Mouse (Mus musculus) heart, postnatal 10 days (tissue): Measurements from ENCODE around the gene Smok2a. TPM values are rescaled to one million over a fixed set of nuclear protein-coding genes. Genes with fewer than 3 reads are reported as not detected.
"Not testable (repeated sequence)": the region's sequence is repeated elsewhere in the genome, so short reads cannot be mapped to it uniquely, and the experiment has no call there.

ENCODE experiments used
- DNase-seq, 2 experiments: peaks; one replicate each; pipeline ENCODE4 v3.0.0; 2021
- intact Hi-C: fragments of 180-260 bp; cut with DNase I; formaldehyde crosslinking; loops from one replicate; pipeline ENCODE4 v1.15.1; 2025
- total RNA-seq, 2 experiments: library from RNA; stranded (reverse); gene quantifications; 2 replicates each; pipeline ENCODE4 v1.2.3; 2021

Gene Smok2a
- not detected for total RNA-seq

DNA sequence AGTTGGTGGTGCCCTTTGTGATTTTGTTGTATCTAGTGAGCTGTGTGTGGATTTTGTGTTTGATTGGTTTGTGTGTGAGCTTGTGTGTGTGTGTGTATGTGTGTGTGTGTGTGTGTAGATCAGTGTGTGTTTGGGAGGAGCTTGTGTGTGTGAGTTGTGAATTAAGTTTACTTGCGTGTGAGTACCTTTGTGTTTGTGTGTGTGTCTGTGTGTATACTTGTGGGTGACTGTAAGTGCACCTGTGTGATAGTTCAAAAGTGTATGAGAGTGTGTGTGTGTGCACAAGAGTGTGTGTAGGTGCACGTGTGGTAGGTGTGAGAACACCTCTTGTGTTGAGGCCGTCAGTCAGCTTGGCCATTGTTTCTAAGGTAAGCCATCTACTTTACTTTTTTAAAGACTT is at the start of gene Smok2a:
TSS of gene Smok2a (plus strand) at position 301 of the 400 bp plus-strand sequence.
- intact Hi-C loops = no loop called here
- DNase-seq = no peak

DNA sequence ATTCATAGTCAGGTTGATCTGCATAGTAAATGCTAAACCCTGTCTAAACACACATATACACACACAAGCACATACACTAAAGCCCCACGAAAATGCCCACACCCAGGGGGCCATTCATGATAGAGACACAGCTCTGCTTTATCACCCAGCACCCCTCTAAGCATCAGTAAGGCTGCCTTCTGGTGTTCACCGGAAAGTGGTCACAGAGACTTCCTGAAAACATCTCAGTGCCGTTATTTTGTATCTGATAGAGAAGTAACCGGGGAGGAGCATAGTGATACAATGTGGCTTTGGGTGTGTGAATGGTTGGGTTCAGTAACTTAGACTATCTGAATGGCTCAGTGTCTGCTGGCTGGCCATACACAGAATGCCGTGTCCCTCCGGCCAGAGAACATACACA is 47.4 kb upstream of the Smok2a start:
- intact Hi-C loops, DNase-seq: not testable (repeated sequence)

DNA sequence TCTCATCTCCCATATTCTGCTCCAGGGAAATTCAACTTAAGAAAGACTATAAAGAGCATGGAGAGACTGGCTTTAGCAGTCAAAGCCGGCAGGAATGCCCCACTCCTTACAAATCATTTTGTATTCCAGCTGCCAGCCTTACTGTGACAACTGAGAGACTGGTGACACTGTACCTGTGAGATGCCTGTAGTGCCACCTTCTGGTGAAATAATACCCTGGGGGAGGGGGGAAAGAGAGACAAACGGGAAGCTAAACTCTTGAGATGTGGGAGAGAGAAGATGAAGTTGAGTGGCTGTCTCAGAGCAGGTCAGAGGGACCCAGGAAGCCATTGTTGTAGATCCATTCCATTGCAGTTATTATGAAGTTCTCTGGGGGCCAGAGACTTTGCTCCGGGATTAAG is 47.0 kb upstream of the Smok2a start:
- intact Hi-C loops, DNase-seq: not testable (repeated sequence)

DNA sequence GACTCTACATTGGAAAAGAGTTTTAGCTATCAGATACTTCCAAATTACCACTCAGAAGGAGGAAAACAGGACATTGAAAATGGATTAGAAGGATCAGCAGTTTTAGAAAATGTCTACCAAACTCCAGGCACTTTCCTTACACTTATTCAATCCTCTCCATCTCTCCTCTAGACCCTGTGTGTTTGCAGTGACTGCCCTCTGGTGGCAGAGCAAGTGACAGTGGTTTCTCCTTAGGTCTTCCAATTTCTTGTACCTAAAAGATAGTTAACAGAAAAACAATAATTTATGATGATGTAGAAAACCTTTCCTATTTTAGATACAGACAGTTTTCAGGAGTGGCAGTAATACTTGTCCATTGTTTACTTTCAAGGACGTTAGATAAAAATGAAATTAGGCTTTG is 45.4 kb upstream of the Smok2a start:
- intact Hi-C loops, DNase-seq: not testable (repeated sequence)

DNA sequence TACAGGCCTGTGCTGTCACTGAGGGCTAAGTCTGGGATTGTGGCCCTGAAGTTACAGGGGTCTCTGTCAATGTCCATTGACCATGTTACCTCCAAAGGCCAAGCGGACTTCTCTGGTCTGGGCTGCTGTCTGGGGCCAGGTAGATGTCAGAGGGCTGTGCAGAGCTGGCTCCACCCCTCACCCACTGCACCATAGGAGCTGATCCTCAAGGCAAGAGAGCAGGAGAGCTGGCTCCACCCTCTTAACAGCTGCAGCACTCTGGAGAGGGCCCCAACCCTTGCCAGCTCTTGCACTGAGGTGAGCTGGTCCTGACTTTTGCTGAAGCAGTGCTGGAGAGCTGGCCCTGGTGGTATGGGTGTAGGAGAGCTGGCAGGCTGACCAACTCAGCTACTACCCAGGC is 43.2 kb upstream of the Smok2a start:
- DNase-seq, intact Hi-C loops: not testable (repeated sequence)

DNA sequence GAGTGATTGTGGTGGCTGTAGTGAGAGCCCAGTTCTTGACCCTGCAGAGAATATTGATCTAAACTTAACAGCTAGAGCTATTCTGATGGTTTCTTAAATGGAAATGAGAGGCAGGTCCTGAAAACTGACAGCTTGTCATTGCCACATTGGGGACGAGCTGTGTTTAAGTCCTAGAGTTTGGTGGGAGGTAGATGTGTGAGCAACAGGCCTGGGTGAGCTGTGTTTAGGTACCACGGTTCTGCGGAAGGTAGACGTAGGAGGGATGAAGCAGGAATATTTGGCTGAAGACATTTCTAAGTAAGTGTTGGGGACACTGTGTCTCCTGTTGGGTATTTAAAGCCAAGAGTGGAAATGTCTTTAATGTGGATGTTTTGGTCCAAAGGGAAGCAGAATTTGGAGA is 42.0 kb upstream of the Smok2a start:
- DNase-seq, intact Hi-C loops: not testable (repeated sequence)

DNA sequence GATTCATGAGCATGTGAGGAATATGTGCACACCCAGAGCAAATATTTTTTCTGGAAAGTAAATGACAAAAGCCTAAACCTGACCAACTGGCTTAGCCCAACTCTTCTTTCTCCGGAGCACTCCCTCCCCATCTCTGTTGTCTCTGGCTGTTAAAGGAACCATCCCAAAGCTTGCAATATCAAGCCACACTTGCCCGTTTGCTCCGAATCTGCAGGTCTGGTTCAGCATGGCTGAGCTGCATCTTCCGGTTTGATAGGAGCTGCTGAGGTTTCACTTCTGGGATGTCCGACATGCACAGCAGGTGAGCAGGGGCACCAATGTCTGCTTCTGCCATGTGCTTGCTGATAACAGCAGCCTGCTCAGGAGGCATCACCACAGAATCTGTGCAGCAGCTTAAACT is 40.5 kb upstream of the Smok2a start:
- intact Hi-C loops, DNase-seq: not testable (repeated sequence)

DNA sequence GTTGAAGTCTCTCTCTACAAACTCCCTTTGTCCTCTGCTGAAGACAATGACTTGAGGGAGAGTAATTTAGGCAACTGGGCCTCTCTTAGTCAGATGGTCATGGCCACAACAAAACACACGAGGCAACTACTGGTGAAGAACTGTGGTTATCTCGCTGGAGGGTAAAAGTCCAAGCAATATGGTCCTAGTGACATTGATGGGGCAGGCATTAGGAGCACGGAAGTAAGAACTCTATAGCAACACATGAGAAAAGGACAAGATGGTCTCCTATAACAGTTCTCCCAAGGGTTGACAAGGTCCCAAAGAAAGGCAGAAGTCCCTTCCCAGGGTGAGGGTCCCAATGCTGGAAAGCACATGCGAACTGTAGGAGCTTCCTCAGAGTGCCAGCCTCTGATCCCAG is 38.3 kb upstream of the Smok2a start:
- intact Hi-C loops, DNase-seq: not testable (repeated sequence)

DNA sequence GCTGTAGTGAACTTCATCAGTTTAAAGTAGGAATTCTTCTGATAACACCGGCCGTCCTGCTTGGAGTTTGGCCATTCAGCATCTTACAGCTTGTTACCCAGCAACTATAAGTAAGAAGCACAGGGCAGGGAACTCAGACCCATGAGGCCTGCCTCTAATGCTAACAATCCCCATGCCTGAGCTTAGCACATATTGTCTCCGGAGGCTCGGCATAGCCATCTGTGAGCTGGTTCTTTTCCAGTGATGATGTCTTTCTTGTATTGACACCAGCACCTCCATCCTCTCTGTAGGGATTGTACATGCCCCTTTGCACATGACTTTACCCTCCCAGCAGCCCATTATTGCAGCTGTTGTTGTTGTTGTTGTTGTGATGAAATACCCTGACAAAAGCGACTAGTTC is 36.5 kb upstream of the Smok2a start:
- not testable (repeated sequence) for DNase-seq

DNA sequence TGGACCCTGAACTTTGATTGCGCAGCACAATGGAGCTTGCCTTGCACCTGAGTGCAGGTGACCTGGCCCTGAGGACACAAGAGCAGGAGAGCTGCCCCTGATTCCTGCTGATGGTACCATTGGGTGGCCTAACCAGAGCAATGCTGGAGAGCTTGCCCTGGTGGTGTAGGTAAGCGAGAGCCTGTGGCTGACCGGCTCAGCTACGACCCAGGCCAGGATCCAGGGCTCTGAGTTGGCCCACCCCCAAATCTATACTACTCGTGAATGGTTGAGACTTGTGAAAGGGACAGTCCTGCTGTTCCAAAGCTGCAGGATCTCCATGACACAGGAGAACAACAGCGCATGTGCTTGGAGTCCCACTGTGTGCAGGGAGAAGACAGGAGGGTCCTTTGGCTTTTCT is 34.4 kb upstream of the Smok2a start:
- intact Hi-C loops, DNase-seq: not testable (repeated sequence)

More for the DNA sequence above, 36.5 kb upstream of the Smok2a start:
- intact Hi-C loops = not testable (repeated sequence)

DNA sequence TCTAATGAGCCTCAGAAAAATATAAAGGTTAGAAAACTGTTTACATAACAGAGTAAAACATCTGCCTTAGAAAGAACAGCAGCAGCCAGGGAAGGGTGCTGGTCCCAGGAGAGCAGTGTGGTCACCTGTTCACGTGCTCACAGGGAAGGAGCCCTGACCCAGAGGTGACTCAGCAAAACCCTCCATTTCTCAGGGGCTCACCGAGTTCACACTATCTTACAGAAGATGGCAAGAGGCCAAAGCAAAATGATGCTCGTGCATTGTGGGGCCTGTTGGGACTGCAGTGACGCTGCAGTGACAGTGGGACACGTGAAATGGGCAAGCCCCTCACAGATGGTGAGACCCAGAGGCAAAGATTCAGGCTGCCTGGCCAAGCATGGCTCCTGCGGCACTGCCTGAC is 33.4 kb upstream of the Smok2a start:
- intact Hi-C loops, DNase-seq: not testable (repeated sequence)

DNA sequence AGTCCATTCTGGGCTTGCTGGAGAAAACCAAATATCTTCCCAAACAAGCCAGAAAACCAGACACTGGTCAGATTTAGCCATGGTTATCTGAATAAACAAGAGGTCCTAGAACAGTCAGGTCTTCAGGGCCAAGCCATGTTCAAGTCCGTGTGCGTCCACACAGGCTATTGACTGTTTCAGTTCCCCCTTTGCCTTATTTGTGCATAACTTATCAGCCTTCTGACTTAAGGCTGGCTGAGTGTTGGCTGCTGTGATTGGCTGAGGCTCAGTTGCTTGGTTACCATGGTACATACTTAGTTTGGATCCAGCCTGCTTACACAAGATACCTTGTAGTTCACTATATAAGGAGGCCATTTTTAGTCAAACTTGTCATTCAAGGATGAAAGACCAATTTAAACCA is 32.1 kb upstream of the Smok2a start:
- intact Hi-C loops, DNase-seq: not testable (repeated sequence)

DNA sequence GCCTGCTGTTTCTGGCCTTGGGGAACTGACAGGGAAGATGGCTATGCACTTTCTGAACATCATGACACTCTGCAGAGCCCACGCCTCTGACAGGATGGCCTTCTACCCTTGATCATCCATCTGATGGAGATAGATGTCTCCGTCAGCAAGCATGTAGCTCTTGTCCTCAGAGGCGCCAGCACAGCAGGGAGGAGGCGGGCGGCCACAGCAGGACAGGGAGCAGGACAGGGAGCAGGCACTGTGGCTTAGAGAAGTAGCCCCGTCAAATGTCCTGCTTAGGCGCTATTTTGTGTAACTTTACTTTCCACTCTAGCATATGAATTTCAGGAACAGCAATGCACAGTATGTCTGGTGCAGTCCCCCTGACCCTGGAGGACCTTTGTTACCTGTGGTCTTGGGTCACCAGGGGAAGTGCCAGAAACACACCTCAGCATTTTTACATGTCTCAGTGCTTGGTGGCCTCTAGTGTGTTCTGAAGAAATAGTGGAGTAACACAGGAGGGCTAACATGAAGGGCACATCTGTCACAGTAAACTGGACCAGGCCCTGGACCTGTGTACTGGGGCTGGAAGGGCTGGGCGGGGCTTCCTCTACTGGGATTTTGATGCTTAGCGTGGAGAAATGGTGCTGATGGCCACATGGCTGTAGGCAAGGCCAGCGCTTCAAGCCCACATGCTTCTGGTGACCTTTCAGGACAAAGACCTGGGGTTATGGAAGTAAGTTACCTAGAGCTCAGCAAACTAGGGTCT is 30.0 kb upstream of the Smok2a start:
- DNase-seq, intact Hi-C loops: not testable (repeated sequence)

DNA sequence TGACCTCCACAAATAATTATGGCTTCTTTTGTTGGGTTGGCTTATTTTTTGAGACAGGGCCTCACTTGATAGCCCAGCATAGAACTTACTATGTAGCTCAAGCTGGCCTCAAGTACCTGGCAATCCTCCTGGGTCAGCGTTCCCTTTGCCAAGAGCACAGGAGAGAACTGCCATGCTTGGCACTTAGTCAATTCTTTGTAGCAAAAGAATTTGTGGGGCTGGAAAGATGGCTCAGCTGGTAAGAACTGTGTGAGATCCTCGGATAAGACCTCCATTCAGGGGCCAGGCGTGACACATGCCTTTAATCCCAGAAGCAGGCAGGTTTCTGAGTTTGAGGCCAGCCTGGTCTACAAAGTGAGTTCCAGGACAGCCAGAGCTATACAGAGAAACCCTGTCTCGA is 24.5 kb upstream of the Smok2a start:
- peak; percentile 51 to 56 for DNase-seq
- intact Hi-C loops = not testable (repeated sequence)

DNA sequence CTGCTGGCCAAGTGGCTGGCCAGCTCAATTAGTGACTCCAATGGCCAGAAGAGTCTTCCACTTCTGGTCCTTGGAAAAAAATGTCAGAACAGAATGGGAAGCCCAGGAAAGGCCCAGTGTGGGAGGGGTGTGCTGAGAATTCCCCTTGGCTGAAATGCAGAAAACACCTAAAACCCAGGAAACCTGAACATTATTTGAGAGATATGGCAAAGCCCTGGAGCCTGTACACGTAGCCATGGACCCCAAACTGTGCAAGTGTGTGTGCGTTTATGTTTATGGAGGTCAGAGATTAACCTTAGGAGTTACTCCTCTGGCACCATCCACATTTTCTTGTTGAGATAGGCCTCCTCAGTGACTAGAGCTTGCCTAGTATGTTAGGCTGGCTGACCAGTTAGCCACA is 22.2 kb upstream of the Smok2a start:
- intact Hi-C loops, DNase-seq: not testable (repeated sequence)

DNA sequence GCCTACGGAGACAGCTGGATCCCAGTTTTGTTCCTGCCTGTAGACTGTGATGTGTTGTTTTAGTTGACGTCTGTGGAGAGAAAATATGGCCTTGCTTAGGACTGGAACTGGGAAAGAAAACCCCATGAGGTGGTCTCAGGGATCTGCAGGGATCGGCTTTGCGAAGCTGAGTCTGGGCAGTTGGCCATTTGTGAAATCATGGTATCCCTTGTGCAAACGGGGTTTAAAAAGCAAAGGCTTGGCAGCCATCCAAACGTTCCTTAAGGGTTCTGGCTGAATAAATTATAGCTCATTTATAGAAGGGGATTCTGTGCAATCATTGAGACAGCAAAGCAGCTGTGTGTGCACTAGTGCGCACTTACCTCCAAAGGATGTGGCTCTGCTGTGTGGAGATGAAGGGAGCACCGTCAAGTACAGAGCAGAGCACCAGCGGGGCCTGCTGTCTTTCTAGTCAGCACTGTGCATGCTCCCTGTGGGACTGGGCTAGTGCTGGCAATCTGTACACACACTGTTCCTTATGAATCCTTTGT is 21.0 kb upstream of the Smok2a start:
- peak; percentile 22 to 27 for DNase-seq
- intact Hi-C loops = not testable (repeated sequence)

DNA sequence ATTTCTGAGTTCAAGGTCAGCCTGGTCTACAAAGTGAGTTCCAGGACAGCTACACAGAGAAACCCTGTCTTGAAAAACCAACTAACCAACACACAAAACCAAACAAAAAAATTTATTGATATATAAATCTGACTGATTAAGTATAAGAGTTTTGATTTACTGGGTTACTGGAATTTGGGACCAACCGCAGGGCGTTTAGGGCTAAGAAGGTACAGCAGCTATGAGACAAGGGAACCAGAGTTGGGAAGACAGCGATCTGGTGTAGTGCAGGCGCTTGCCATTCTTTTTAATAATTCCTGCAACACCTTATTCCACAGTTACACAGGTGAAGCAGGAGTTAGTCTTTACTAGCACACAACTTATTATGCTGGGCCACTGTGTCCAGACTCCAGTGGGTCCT is 19.4 kb upstream of the Smok2a start:
- DNase-seq, intact Hi-C loops: not testable (repeated sequence)

DNA sequence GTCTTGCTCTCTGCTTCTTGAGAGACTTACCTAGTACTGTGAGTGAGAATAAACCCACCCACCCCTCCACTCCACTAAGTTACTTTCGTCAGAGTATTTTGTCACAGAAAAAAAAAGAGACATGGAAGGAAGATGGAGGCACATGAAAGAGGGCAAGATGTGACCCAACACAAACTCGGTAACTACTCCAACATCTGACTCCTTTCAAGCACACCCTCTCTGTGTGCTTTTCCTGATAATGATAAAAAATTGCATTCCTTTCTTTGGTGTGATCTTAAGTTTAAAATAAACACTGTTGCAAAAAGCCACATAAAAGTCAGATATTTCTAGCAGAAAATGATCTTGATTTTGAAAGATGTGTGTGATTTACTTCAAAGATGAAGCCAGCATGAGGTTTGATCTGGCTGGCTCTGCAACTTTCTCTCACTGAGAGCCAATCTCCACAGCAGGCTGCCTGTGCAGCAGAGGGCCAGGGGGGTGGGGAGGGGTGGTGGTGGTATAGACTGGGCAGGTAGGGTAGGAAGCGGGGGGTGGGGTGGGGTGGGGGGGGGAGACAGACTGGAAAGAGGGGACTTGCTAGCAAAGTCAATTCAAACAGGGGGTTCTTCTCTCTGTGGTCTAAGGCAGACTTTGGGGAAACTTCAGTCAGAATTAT is 18.4 kb upstream of the Smok2a start:
- DNase-seq, intact Hi-C loops: not testable (repeated sequence)

DNA sequence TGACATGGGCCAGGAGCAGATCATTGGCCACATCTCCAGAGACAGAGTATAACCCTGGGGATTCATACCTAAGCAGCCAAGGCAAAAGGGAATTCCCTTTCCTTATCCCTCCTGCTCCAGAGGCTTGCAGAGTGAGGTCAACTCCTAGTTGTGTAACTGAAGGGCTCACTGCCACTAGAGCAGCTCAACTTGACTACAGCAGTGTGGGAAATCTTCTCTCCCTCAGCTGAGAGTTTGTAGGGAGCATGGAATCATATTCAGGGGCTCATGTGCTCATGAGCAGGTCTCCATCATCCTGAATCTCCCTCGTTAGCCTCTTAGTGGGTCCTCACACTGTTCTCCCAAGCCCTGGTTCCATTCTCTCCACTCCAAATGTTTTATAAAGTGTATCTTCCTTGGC is 15.7 kb upstream of the Smok2a start:
- peak in 1 of 2 experiments; percentile 18 for DNase-seq
- intact Hi-C loops = not testable (repeated sequence)

DNA sequence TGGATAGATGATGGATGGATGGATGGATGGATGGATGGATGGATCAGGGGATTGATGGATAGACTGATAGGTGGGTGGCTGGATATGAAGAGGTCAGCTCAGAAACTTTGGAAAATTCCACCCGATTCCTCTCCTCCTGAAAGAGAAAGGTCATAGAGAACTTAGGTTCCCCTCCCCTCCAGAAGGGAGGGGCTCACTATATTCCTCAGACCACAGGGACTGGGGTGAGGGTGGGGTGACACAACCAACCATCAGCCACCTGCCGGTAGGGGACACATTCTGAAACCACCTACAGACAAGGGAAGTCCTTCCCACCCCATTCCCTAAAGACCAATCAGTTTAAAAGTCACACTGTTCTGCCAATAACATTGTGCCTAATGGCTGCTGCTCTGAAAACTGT is 14.5 kb upstream of the Smok2a start:
- DNase-seq = no peak
- intact Hi-C loops = no loop called here

DNA sequence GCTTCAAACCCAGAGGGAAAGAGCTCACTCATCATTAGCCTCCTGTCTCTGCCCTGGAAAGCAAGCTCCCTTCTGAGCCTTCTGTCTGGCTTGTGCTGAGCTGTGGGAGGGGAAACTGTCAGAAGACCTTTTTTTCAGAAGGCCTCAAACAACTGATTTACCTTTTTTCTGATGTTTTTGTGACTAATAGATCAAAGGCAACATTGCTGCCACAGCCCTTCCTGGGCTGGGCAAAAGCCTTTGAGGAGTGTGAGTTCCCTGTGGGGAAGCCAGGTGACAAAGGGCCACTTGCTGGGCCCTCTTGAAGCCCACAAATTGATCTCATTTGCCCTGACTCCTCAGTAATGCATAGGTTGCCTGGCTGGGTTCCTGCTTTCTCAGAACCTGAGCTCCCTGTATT is 12.5 kb upstream of the Smok2a start:
- intact Hi-C loops, DNase-seq: not testable (repeated sequence)
